Mouse (Mus musculus) T-cell, adult 66 days (primary cell): Measurements from ENCODE around the gene Tsr3. TPM values are rescaled to one million over a fixed set of nuclear protein-coding genes. Genes with fewer than 3 reads are reported as not detected.

ENCODE experiments used
- total RNA-seq, 2 experiments: library from RNA; stranded (reverse); gene quantifications; 3 replicates in 1 of 2; 4 replicates in 1 of 2; pipeline ENCODE4 v1.2.4; 2023

The Tsr3 gene
- 10 to 100 TPM; 27.9 to 28.7 TPM for total RNA-seq

GRCm38 (mm10) chr17:25239695-25240636, at the start of gene Tsr3, which contains the start of gene Gnptg:
Tsr3 (plus strand) TSS chr17:25240170.
Gnptg (minus strand) TSS chr17:25240124.

GRCm38 (mm10) chr17:25256140-25256754, 16.3 kb downstream of the Tsr3 start, which contains the start of gene Baiap3:
Baiap3 (minus strand) TSS chr17:25256364.

GRCm38 (mm10) chr17:25274571-25275346, 34.8 kb downstream of the Tsr3 start, which contains the start of gene Ube2i:
Ube2i (minus strand) TSS chr17:25274622.

Other genes starting within 250 kb of the Tsr3 start
- gene Cramp1l, start 224.4 kb upstream of the Tsr3 start, total RNA-seq: 10 to 100 TPM; 35.4 to 46.2 TPM
- gene Ift140, start 224.1 kb upstream of the Tsr3 start, total RNA-seq: 10 to 100 TPM; 23.8 to 24.9 TPM
- not detected for gene Tmem204, start 156.6 kb upstream of the Tsr3 start, total RNA-seq
- 10 to 100 TPM; 39.2 to 46.6 TPM for gene Telo2, start 124.2 kb upstream of the Tsr3 start, total RNA-seq
- not detected for gene Ptx4, start 119.4 kb upstream of the Tsr3 start, total RNA-seq
- 10 to 100 TPM; 44.0 to 44.4 TPM for gene Clcn7, start 106.8 kb upstream of the Tsr3 start, total RNA-seq
- under 1 TPM in 1 of 2 experiments, not detected in 1; 0.47 TPM for gene Ccdc154, start 77.7 kb upstream of the Tsr3 start, total RNA-seq
- gene Gm38655, start 64.7 kb upstream of the Tsr3 start, total RNA-seq: not detected
- 10 to 100 TPM; 16.3 to 19.8 TPM for gene BC003965, start 55.6 kb upstream of the Tsr3 start, total RNA-seq
- gene Unkl, start 51.8 kb upstream of the Tsr3 start, total RNA-seq: 10 to 100 TPM; 82.5 to 91.6 TPM
- 10 to 100 TPM; 45.8 to 46.1 TPM for gene Gnptg, start within 50 bp of the Tsr3 start, total RNA-seq
- gene Baiap3, start 16.2 kb downstream of the Tsr3 start, total RNA-seq: 10 to 100 TPM; 29.4 TPM
- gene Ube2i, start 34.5 kb downstream of the Tsr3 start, total RNA-seq: 100 to 1,000 TPM; 421 to 426 TPM
- gene Prss34, start 58.2 kb downstream of the Tsr3 start, total RNA-seq: under 1 TPM in 1 of 2 experiments, not detected in 1; 0.76 TPM
- gene Prss28, start 68.5 kb downstream of the Tsr3 start, total RNA-seq: not detected
- gene Prss29, start 78.5 kb downstream of the Tsr3 start, total RNA-seq: not detected
- gene Tpsab1, start 105.4 kb downstream of the Tsr3 start, total RNA-seq: 1 to 10 TPM in 1 of 2 experiments, not detected in 1; 1.1 TPM
- 1 to 10 TPM in 1 of 2 experiments, not detected in 1; 1.0 TPM for gene Tpsb2, start 126.1 kb downstream of the Tsr3 start, total RNA-seq
- not detected for gene Tpsg1, start 129.1 kb downstream of the Tsr3 start, total RNA-seq
- gene Cacna1h, start 193.6 kb downstream of the Tsr3 start, total RNA-seq: not detected
- not detected for gene Tekt4, start 214.4 kb downstream of the Tsr3 start, total RNA-seq